Mouse (Mus musculus): ENCODE measurements around the gene Inava. TPM values are rescaled to one million over a fixed set of nuclear protein-coding genes. Genes with fewer than 3 reads are reported as not detected.

Inava gene
- total and polyA plus RNA-seq, 2 experiments from 2014 or later = 2.8 to 4.5 TPM

GRCm38 (mm10) chr1:136232986-136233790 is 876 bp downstream of the Inava start:
- TF ChIP-seq CTCF (IDR thresholded peaks at IDR 0.05; ENCODE audit: low read depth) = no peak
- no peaks in the 10 kb centered on the region for H3K36me3 ChIP-seq (ENCODE audit: insufficient read depth, low read length)
- H3K9ac ChIP-seq (replicated peaks; ENCODE audit: low read length) = peak overlapping the region; percentile 49; the same call in 1 of the 2 replicates
- peak overlapping the region; percentile 58 for H3K4me3 ChIP-seq (ENCODE audit: low read length)
- no peak for DNase-seq (ENCODE audit: low spot score)
- peaks cover 19% of the 10 kb centered on the region; the same call in 1 of the 2 replicates for H3K4me1 ChIP-seq (ENCODE audit: insufficient read depth, low read length)
- peak overlapping the region; percentile 67 for H3K4me2 ChIP-seq (ENCODE audit: low read depth, low read length)
- WGBS = 3% methylated on average over 23 of the region's 23 CpGs
- no peaks in the 10 kb centered on the region for H3K9me3 ChIP-seq (ENCODE audit: low read length)
- no peak for ATAC-seq
- H3K27ac ChIP-seq = no peak overlapping the region
- H3K27me3 ChIP-seq (ENCODE audit: insufficient read depth, low read length) = no peaks in the 10 kb centered on the region

- peak overlapping the region; percentile 67 for H3K4me2 ChIP-seq (ENCODE audit: low read depth, low read length)
- WGBS = 5% methylated on average over 9 of the region's 9 CpGs
- no peaks in the 10 kb centered on the region for H3K36me3 ChIP-seq (ENCODE audit: insufficient read depth, low read length)
- no peaks in the 10 kb centered on the region for H3K9me3 ChIP-seq (ENCODE audit: low read length)
- H3K27me3 ChIP-seq (ENCODE audit: insufficient read depth, low read length) = no peaks in the 10 kb centered on the region
- H3K4me1 ChIP-seq (ENCODE audit: insufficient read depth, low read length) = peaks cover 25% of the 10 kb centered on the region; the same call in 1 of the 2 replicates
- H3K27ac ChIP-seq = no peak overlapping the region
- ATAC-seq (no peak), DNase-seq (ENCODE audit: low spot score) (no peak)
- H3K4me3 ChIP-seq (ENCODE audit: low read length) = peak overlapping the region; percentile 58
- TF ChIP-seq CTCF (IDR thresholded peaks at IDR 0.05; ENCODE audit: low read depth) = no peak
- no peak overlapping the region for H3K9ac ChIP-seq (replicated peaks; ENCODE audit: low read length)
Observed at GRCm38 (mm10) chr1:136232285-136232926, 1.7 kb downstream of the Inava start.

- Histone ChIP-seq H3K27ac (no peak overlapping the region), H3K27me3 (ENCODE audit: insufficient read depth, low read length) (no peaks in the 10 kb centered on the region), H3K4me2 (ENCODE audit: low read depth, low read length) (peak overlapping the region; percentile 67), H3K4me1 (ENCODE audit: insufficient read depth, low read length) (peaks cover 25% of the 10 kb centered on the region; the same call in 1 of the 2 replicates), H3K36me3 (ENCODE audit: insufficient read depth, low read length) (no peaks in the 10 kb centered on the region), H3K9me3 (ENCODE audit: low read length) (no peaks in the 10 kb centered on the region), H3K9ac (replicated peaks; ENCODE audit: low read length) (no peak overlapping the region), H3K4me3 (ENCODE audit: low read length) (no peak overlapping the region)
- DNase-seq (ENCODE audit: low spot score) = no peak
- no peak for ATAC-seq
- no peak for TF ChIP-seq CTCF (IDR thresholded peaks at IDR 0.05; ENCODE audit: low read depth)
- WGBS = 13% methylated on average over 6 of the region's 6 CpGs
Observed at GRCm38 (mm10) chr1:136231596-136231995, 2.5 kb downstream of the Inava start.

- ATAC-seq (no peak), DNase-seq (ENCODE audit: low spot score) (no peak)
- no peak overlapping the region for H3K27ac ChIP-seq
- no peaks in the 10 kb centered on the region for H3K9me3 ChIP-seq (ENCODE audit: low read length)
- H3K27me3 ChIP-seq (ENCODE audit: insufficient read depth, low read length) = no peaks in the 10 kb centered on the region
- H3K4me2 ChIP-seq (ENCODE audit: low read depth, low read length) = peak overlapping the region; percentile 16; the same call in 1 of the 2 replicates
- no peak for TF ChIP-seq CTCF (IDR thresholded peaks at IDR 0.05; ENCODE audit: low read depth)
- H3K4me3 ChIP-seq (ENCODE audit: low read length) = no peak overlapping the region
- no peak overlapping the region for H3K9ac ChIP-seq (replicated peaks; ENCODE audit: low read length)
- 56% methylated on average over 11 of the region's 11 CpGs for WGBS
- H3K4me1 ChIP-seq (ENCODE audit: insufficient read depth, low read length) = peaks cover 31% of the 10 kb centered on the region; the same call in 1 of the 2 replicates
- no peaks in the 10 kb centered on the region for H3K36me3 ChIP-seq (ENCODE audit: insufficient read depth, low read length)
Observed at GRCm38 (mm10) chr1:136230201-136230600, 3.9 kb downstream of the Inava start.

- WGBS = 25% methylated on average over 6 of the region's 6 CpGs
- ATAC-seq (no peak), DNase-seq (ENCODE audit: low spot score) (no peak)
Observed at GRCm38 (mm10) chr1:136229040-136229373, 5.1 kb downstream of the Inava start.

GRCm38 (mm10) chr1:136228328-136229039 is 5.6 kb downstream of the Inava start:
- peaks cover 30% of the 10 kb centered on the region; the same call in 1 of the 2 replicates for H3K4me1 ChIP-seq (ENCODE audit: insufficient read depth, low read length)
- no peaks in the 10 kb centered on the region for H3K27me3 ChIP-seq (ENCODE audit: insufficient read depth, low read length)
- 0 out of 2 replicates have a peak overlapping the region, but pooled peaks have one; percentile 11 for H3K4me2 ChIP-seq (ENCODE audit: low read depth, low read length)
- no peak overlapping the region for H3K4me3 ChIP-seq (ENCODE audit: low read length)
- no peaks in the 10 kb centered on the region for H3K9me3 ChIP-seq (ENCODE audit: low read length)
- DNase-seq (ENCODE audit: low spot score) (peak; percentile 35), ATAC-seq (peak; percentile 25; the same call in 1 of the 2 replicates)
- TF ChIP-seq CTCF (IDR thresholded peaks at IDR 0.05; ENCODE audit: low read depth) = no peak
- H3K36me3 ChIP-seq (ENCODE audit: insufficient read depth, low read length) = no peaks in the 10 kb centered on the region
- H3K9ac ChIP-seq (replicated peaks; ENCODE audit: low read length) = no peak overlapping the region
- WGBS = 14% methylated on average over 13 of the region's 13 CpGs
- no peak overlapping the region for H3K27ac ChIP-seq

More at GRCm38 (mm10) chr1:136229040-136229373, 5.1 kb downstream of the Inava start:
- Histone ChIP-seq H3K4me1 (ENCODE audit: insufficient read depth, low read length) (peaks cover 30% of the 10 kb centered on the region; the same call in 1 of the 2 replicates), H3K9me3 (ENCODE audit: low read length) (no peaks in the 10 kb centered on the region), H3K27ac (no peak overlapping the region), H3K4me2 (ENCODE audit: low read depth, low read length) (no peak overlapping the region), H3K4me3 (ENCODE audit: low read length) (no peak overlapping the region), H3K9ac (replicated peaks; ENCODE audit: low read length) (no peak overlapping the region), H3K36me3 (ENCODE audit: insufficient read depth, low read length) (no peaks in the 10 kb centered on the region), H3K27me3 (ENCODE audit: insufficient read depth, low read length) (no peaks in the 10 kb centered on the region)
- TF ChIP-seq CTCF (IDR thresholded peaks at IDR 0.05; ENCODE audit: low read depth) = no peak
